Mouse (Mus musculus) layer of hippocampus, adult 8-10 months (tissue): ENCODE measurements around the gene Dgkq. TPM values are rescaled to one million over a fixed set of nuclear protein-coding genes. Genes with fewer than 3 reads are reported as not detected.

ENCODE experiments used
- DNase-seq, 2 experiments: peaks; one replicate each; pipeline ENCODE4 v3.0.0; 2022; ENCODE audit warnings: low spot score in 2 of 2
- total RNA-seq, 4 experiments: library from RNA; stranded (reverse); gene quantifications; 2 replicates each; pipeline ENCODE4 v1.2.4; 2022

Dgkq gene
- total RNA-seq, 4 experiments from 2014 or later, result 52.6 to 61.4 (median 58.7) TPM

- DNase-seq, result no peak
Measured at GRCm38 (mm10) chr5:108602537-108602936, 66.9 kb downstream of the Dgkq start.

DNA sequence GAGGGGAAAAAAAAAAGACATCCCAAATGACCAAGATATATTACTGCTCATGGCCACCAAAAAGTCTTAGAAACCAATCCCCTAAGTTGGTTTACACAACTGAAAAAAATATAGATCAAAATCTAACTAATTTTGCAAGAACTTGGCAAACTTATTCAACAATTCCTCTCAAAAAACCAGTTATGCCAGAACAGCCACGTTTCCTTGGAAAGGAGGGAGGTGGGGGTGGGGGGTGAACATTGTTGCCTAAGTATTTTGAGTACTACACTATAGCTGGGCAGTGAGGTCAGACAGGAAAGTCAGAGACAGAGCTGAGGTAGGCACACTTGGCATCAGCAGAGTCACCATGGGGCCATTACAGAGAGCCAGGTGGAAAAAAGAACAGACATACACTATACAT, 69.5 kb downstream of the Dgkq start:
- no peak for DNase-seq

Other genes with a start within 250 kb of the Dgkq start
- 100 to 1,000 TPM; 119 to 263 (median 190) TPM for gene Atp5k, start 235.2 kb downstream of the Dgkq start, total RNA-seq
- 1 to 10 TPM; 1.2 to 2.3 (median 1.7) TPM for gene Mfsd7a, start 220.8 kb downstream of the Dgkq start, total RNA-seq
- gene Pcgf3, start 208.4 kb downstream of the Dgkq start, total RNA-seq, result 10 to 100 TPM; 42.2 to 44.1 (median 42.5) TPM
- 100 to 1,000 TPM; 530 to 563 (median 545) TPM for gene Cplx1, start 119.6 kb downstream of the Dgkq start, total RNA-seq
- gene Gak, start 39.9 kb downstream of the Dgkq start, total RNA-seq, result 100 to 1,000 TPM in 2 of 4 experiments, 10 to 100 TPM in 2; 94.1 to 111 (median 102) TPM
- gene Tmem175, start 39.9 kb downstream of the Dgkq start, total RNA-seq, result 10 to 100 TPM; 39.5 to 44.9 (median 42.5) TPM
- gene Idua, start 9.3 kb downstream of the Dgkq start, total RNA-seq, result 10 to 100 TPM; 17.4 to 27.3 (median 22.4) TPM
- gene Slc26a1, start 5.9 kb upstream of the Dgkq start, total RNA-seq, result 1 to 10 TPM; 1.0 to 1.8 (median 1.5) TPM
- gene Fgfrl1, start 22.7 kb upstream of the Dgkq start, total RNA-seq, result 10 to 100 TPM; 21.5 to 37.6 (median 27.6) TPM
- not detected for gene Rnf212, start 105.3 kb upstream of the Dgkq start, total RNA-seq
- gene Tmed11, start 125.7 kb upstream of the Dgkq start, total RNA-seq, result not detected
- not detected for gene Vmn2r8, start 139.2 kb upstream of the Dgkq start, total RNA-seq
- gene Vmn2r9, start 182.9 kb upstream of the Dgkq start, total RNA-seq, result not detected